Mouse (Mus musculus): Measurements from ENCODE around the gene Abhd17b.
"Not testable (repeated sequence)": the region's sequence is repeated elsewhere in the genome, so short reads cannot be mapped to it uniquely, and the experiment has no call there.

Gene Abhd17b

DNA sequence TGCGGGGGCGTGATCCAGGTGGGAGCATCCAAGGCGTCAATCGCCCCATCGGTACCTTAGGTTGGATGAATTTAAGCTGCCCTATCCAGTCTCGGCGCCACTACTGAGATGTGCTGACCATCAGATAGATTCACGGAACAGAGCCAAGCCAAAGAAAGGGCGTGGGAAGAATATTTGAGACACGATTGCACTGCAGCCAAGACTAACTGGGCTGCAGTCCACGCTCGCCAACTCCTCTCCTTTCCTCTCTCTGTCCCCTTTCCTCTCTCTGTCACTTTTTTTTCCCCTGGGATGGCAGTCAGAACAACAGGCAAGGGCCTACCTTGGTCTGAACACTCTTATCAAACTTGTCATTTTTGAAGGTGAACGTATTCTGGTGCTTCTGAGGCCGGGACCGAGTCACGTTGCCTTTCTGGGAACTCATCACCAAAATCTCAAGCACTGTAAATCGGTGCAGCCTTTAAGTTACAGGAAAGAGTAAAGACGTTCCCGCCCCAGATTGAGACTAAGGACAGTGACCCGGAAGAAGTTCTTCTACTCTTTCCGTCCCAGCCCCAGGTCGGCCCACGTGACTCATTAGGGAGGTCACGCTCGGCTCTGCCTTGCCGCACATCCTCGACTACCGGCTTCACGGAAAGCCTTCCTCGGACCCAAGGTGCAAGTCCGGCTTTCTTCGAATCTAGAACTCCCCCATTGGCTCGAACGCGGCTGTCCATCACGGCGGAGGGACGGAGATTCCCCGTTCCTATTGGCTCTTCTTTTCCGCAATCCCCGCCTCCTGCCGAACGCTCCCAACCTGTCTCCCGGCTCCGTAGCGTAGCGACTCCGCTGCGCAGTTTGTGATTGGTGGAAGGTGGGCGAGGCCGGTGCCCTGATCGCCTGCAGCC, 457 bp upstream of the Abhd17b start, which contains the start of gene 1110059E24Rik:
TSS of gene 1110059E24Rik (minus strand) at position 692 of the 887 bp plus-strand sequence.
- peak; percentile 91 for DNase-seq (ENCODE audit: low spot score)

DNA sequence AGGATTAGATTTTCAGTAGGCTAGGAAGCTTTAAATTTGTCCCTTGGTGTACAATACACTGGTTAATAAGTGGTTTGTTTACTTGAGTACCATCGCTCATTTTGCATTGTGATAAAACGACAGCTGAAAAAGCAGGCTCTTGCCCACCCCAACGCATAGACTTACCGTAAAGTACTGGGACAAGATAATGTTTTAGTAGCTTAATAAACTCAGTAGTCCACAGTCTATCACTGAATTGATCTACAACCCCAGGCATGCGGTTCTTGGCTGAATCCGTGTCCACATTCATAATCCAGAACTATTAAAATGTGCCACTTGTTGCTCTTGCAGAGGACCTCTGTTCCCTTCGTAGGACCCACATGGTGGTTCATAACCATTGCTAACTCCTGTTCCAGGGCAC, 1.8 kb downstream of the Abhd17b start:
- no peak for DNase-seq (ENCODE audit: low spot score)

DNA sequence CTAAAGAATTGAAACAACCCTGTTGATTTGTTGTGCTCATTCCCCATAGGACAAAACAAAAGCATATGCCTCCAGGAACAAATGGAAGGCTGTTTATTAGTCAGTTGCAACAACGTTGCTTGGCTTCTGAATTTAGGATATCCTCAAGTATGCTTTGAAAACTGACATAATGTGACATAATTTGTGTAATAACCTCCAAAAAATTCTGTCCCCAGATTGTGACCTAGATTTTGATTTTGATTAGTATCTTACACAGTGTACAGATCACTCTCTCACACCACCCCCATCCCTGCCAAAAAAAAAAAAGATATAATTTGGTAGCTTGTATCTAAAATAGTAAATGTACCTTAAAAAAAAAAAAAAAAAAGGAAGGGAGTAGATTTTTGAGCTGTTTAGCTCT, 7.7 kb downstream of the Abhd17b start:
- DNase-seq (ENCODE audit: low spot score) = no peak

DNA sequence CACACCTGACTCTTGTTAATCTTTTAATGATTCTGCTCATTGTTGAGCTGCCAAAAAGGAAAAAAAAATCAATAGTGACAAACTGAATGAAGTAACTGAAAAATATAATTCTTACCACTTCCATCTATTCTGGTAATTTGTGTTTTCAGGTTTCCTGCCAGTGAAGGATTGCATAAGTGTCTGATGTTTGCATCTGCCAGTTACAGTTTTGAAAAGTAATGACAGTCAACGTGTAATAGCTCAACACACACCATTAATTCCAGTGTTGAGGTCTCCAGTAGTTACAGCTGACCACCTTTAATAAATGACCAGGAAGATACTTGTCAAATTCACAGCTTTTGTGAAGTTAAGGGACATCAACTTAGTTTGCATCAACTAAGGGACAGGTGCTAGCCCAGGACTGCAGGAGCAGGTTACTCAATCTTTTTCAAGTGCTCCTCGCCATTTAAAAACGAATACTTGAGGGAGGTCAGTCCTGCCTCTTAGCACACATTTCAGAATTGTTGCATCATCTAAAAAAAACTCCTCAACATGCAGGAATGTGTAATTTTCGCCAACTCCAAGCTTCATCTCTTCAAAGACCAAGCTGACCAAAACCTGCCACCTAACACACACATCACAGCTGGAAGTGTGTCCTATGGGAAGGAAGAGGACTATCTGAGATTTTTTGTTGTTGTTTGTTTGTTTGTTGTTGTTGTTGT, 10.9 kb downstream of the Abhd17b start:
- no peak for DNase-seq (ENCODE audit: low spot score)

DNA sequence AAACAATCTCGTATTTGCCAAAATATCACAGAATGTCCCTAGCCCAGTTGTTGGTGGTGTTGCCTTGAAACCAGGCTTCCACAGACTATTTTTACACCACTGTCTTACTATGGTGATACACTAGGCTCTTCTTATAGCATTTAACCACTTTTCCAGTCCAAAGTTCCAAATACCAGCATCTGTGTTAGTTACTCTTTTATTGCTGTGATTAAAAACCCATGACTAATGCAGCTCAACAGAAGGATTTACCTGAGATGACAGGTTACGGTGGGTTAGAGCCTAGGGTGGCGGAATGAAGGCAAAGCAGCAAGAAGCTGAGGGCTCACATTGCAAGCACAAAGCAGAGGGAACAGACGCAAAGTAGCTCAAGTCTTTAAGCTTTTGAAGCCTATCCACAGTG, 16.7 kb downstream of the Abhd17b start:
- DNase-seq (ENCODE audit: low spot score) = no peak

DNA sequence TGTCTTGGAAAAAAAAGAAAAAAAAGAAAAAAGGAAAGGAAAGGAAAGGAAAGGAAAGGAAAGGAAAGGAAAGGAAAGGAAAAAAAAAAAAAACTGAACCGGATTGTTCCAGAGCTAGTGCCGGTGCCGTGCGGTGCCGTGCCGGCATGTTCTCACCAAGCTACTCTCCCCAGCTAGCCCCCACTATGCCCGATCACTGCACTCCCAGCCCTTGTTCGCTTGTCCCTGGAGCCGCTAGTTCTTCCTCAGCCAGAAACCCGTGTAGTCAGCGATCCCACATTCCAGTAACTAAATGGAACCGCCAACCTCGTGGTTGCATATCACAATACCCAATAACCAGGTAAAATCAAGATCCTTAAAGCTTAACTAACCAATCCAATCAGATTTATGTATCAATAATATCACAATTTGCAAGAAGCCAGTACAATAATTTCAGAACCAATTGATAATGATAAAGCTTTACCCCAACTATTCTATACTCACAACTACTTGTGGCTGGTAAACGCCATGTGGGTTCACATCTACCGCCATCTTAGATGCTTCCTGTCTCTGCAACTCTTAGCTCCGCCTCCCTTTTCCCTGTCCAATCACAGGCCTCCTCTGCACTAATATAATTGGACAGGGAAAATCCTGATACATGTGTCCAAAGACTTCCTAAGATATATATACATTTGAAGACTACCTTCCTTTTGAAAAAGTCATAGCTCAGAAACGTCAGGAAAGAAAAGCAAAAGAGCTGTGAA, 21.5 kb downstream of the Abhd17b start:
- DNase-seq (ENCODE audit: low spot score) = no peak

DNA sequence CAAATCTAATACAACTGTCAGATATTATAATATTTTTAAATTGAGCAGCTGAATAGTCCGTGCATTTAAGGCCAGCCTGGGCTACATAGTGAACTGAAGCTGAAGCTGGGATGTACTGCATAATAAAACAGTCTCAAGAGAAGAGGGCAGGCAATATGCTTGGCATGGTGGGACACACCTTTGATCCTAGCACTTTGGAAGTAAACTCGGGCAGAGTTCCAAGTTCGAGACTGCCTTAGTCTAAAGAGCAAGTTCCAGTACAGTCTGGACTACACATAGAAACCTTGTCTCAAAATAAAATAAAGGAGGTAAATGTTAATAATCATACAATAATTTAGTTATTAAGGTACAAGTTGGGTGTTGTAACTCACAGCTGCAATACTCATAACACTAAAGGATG, 27.1 kb downstream of the Abhd17b start:
- no peak for DNase-seq (ENCODE audit: low spot score)

DNA sequence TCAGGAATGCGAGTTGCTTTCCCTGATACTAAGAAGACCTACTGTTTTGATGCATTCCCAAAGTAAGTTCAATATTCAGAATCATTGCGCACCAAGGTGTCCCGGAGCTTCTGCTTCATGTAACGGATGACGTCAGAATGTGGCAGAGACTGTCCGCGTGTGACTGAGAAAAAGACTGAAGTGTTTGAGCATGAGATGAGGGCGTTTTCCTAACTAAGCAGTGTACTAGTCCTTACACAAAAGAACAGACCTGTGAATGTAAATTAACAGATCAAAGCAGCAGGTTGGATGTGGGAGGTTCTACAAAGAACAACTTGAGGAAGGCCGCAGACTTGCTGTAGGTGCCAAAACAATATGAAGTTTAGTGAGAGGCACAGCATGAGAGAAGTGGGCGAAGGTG, 28.0 kb downstream of the Abhd17b start:
- no peak for DNase-seq (ENCODE audit: low spot score)

DNA sequence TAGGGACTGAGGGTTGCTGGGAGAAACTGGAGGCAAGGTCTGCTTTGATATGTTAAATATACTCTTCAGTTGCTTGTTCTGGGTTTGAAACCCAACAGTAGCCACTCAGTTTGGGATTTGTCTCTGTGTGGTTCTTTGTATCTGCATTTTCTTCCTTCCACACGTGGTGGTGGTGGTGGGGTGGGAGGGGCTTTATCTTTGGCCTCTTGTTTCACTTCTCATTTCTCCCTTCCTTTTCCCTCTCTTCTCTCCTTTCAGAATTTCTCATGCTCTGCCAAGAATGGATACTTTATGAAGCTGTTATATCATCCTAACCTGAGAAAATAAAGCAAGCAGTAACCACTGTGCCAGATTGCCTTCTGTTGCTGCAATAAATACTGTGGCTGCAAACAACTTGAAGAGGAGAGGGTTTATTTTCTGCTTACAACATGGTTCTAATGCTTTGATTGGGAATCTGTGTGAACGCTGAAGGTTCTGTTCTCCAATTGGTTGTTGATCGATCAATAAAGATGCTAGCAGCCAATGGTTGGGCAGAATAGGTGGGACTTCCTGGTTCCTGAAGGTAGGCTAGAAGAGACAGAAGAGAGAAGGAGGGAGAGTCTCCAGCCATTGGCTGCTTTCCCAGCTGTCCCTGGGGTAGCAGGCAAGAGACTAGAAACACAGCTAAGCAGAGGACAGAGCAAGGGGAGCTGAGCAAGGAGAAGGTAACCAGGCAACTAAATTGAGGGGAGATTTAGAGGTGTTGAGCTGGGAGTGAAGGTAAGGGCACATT, 60.5 kb downstream of the Abhd17b start:
- peak; percentile 26 for DNase-seq (ENCODE audit: low spot score)

DNA sequence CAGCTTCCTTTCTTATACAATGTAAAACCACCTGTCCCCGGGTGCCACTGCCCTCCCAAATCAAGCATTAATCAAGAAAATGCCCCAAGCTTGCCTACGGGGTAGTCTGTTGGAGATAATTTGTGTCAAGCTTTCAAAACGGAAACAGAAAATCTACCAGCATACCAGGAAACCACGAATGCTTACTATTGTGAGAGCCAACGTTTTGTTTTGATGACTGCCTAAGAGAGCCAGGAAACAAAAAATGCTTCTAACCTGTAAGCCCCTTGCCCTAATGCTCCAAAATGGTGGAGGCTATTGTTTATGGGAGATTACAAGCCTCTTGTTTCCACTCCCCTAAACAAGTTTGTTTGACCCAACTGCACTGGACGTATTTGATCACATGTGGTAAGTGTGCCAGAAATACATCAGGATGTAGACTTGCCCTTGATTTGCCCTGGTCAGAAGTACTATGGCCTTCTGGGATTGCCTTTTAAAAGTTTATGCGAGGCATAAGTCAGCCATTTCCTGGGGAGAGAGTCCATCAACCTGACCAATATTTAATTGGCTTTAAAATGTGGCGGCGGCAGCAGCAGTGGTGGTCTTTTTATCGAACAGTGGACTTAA, 61.4 kb downstream of the Abhd17b start:
- DNase-seq (ENCODE audit: low spot score) = no peak

DNA sequence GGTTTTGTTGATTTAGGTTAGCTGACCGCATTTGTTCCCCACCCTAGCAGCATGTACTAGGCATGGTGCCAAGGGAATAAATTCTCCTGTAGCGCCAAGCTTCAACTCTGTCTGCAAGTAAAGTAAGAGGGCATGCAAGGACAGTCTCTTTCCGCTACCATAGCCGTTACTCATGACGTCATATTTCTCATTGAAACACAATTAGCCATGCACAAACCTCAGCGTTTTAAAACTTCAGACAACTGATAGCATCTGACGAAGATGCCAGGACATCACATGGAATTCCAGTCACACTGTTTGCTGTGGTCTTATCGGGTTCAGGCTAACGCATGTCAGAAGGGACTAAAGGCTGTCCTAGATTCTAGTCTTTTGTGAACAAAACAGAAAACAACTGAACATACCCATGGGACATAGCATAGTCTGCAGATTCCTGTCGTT, 62.0 kb downstream of the Abhd17b start:
- no peak for DNase-seq (ENCODE audit: low spot score)

DNA sequence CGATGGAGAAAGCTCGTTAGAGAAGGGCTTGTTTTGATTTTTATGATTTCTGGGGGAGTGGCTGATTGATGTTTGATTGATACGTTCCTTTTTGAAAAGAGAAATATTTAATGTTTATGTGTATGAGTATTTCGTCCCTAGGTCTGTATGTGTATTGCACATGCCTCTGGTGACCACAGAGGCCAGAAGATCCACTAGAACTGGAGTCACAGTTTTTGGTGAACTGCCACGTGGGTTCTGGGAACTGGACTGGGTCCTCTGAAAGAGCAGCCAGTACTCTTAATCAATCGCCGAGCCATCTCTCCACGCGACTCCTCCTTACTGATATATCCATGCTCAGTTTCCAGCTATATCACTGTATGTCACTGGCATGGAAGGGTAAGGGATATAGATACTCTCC, 62.5 kb downstream of the Abhd17b start:
- no peak for DNase-seq (ENCODE audit: low spot score)

DNA sequence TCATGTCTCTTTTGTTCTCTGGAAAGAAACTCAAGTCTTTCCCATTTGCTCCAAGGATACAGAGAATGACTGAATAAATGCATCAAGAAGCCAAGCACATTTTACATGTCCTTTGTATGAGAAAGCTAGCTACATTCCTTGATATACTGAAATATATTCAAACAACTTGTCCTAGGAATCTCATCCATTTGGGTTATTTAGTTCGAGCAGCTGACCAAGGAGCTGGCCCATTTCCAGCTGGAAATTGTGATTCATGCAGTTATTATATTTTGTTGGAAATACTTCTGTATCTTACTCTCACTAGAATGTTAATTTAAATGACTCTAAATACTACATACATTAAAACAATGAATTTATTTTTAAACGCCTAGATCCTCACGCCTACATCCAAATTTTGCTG, 63.5 kb downstream of the Abhd17b start:
- DNase-seq (ENCODE audit: low spot score) = no peak

DNA sequence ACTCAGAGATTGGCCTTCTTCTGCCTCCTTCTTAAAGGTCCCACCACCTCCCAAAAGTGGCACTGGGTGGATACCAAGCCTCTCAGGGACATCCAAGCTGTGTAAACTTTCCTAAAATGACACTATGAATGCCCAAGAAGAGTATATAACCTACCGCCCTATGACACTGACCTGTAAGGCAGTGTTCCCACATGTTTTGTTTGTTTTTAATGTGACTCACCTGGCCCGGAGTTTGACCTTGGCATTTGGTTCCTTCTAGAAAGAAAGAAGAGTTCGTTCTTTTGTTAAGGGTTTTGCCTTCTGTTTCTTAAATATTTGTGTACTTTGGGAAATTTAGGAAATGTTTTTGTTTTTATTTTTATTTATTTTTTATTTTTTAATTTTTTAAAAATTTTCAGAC, 66.2 kb downstream of the Abhd17b start:
- DNase-seq (ENCODE audit: low spot score) = no peak

DNA sequence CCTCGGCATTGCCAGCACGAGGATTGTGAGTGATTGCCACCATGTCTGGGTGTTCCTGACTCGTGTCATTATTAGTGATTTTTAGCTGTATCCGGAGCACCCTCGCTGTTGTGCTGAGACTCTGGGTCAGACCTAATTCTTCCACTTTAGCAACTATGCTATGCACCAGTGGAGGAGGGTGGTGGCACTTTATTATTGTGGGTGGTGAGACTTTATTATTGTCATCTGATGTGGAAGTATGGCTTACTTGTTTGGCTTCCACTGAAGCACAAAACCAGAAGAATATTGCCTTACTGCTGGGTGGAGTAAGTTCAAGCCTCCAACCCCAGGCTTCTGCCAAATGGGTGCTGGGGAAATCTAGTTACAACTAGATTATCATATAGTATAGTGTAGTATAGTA, 68.0 kb downstream of the Abhd17b start:
- no peak for DNase-seq (ENCODE audit: low spot score)

DNA sequence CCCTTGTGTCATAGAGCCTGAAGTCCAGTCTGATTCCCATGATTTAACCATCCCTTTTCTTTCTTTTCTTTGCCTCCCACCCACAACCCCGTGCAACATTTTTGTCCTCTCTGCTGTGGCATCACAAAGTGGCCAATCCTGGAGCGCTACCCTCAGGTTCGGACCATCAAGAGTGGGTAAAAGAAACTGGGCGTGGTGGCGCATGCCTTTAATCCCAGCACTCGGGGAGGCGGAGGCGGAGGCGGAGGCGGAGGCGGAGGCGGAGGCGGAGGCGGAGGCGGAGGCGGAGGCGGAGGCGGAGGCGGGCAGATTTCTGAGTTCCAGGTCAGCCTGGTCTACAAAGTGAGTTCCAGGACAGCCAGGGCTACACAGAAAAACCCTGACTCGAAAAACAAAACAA, 70.3 kb downstream of the Abhd17b start:
- not testable (repeated sequence) for DNase-seq (ENCODE audit: low spot score)

DNA sequence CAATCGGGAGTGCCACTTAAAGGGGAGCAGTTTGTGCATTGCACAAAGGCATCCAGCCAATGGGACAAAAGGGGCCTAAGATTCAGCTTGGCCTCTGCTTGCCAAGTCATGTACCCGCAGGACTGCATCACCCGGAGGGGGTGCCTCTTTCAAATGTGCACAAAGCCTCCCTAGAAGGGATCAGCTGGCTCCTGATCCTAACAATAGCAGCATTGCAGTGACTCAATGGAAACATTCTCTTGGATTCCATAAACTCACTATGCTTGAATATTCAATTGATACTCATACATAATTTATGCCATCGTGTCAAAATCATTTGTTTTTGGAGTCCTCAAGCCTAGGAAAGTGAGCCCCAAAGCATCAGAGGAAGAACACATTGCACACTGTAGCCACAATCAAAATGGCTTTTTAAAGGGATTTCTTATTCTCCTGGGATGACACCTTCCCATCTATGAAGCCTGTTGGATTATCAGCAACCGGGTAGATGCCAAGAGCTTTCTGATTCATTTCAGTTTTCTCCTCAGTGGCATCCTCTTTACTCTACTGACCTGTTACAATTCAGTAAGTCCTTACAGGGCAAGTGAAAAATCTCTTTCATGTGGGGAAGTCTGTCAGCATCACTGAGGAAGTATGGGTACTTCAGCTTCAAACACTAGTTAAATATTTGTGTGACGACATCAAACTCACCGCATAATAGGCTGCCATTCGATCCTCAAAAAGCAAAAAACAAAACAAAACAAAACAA, 71.1 kb downstream of the Abhd17b start:
- DNase-seq (ENCODE audit: low spot score) = no peak

DNA sequence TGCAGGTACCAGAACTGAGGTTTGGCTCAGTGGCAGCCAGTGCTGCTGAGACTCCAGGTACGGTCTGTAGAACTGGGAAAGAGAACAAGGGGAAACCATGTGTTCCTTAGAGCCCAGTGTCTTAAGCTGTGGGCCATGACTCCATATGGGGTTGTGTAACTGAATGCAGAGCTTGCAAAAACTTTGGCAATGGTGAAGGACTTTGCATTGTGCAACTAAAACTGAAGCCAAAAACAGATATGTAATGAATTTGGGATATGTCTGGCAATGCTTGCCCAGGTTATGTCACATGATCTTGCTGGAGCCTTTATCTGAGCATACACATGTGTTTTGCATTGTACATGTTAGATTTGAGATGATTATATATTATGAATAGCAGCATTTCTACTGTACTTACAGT, 72.2 kb downstream of the Abhd17b start:
- no peak for DNase-seq (ENCODE audit: low spot score)

DNA sequence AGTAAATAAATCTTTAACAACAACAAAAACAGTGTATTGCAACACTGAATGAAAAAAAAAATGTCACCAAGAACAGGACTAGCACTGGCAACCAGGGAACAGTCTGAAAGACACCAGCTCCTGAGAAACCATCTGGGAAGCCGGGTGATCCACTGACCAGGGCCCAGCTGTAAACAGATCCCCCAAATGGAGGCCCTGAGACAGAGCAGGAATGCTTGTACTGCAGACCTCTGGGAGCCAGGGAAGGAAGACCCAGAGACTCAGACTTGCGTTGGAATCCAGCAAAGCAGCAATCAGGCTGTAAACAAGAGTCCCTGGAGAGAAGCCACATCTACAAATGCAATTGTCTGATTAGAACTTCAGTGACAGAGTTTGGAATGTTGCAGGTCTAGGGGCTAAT, 74.1 kb downstream of the Abhd17b start:
- DNase-seq (ENCODE audit: low spot score) = no peak

DNA sequence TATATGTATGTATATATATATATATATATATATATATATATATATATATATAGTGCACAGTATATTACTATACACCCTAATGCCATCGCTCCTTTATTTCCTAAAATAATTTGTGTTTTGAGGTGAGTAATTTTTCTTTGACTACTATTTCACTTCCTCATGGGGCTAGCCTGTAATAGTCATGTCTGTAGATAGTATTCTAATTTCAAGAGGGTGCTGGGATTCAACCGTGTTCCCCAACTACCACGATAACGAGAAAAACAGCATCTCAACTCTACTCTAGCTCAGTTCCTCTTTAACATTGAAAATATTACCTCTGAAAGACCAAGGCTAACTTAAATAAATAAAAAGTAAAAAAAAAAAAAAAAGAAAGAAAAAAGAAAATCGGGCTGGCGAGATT, 75.4 kb downstream of the Abhd17b start:
- no peak for DNase-seq (ENCODE audit: low spot score)

DNA sequence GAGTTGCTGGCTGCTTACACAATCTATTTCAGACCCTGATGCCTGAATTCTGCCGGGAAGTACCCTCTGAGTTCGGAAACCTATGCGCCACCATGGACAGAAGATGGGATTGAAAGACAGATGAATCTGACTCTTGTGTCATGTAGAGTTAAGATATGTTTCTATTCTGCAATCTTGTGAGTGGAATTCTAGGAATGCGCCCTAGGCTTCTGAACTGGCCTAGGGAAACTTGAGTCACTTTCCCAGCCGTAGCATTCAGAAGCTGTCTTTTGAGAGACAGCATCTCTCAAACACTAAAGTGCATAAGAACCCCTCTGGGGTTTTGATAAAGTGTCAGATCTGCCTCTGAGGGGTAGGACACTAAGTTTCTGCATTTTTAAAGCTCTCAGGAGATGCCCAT, 78.9 kb downstream of the Abhd17b start:
- DNase-seq (ENCODE audit: low spot score) = no peak
